ENCODE assay signal across 9 mouse cellular contexts in genomic region chr19:47282050-47282454, GRCm38 (mm10).
A peak's percentile ranks its signal among the peaks of the same experiment; 100 is the strongest.
DNase-seq lines count a peak whose midpoint lies in the region; ATAC-seq and TF ChIP-seq lines count a peak whose summit lies in the region.
"Had no signal": no experiment of that assay in that cellular context is flagged by ENCODE, and none has a peak within 500 bp of the region (broad histone marks: within the 10 kb centered on the region; RNA-seq: fewer than 3 reads in every experiment).

No protein-coding gene starts in this region.

- no peaks in the 10 kb centered on the region for H3K9me3 ChIP-seq in kidney, embryonic 16.5 days (ENCODE audit: low read length)

- TF ChIP-seq CTCF in left cerebral cortex, adult 2 months (IDR thresholded peaks at IDR 0.05), result no peak
- no peak for TF ChIP-seq CTCF in embryonic fibroblast, embryonic 13.5 days (IDR thresholded peaks at IDR 0.05; ENCODE audit: borderline replicate concordance, insufficient read depth, low read length)

- intact Hi-C loops in left cerebral cortex, adult 2 months (cut with DNase I), result no loop called here

- no peak for DNase-seq in left cerebral cortex, adult 2 months (ENCODE audit: extremely low spot score in 1 of 2, low spot score in 2 of 2)
- DNase-seq in left cerebral cortex, adult 8-10 months (ENCODE audit: low spot score in 2 of 2), result no peak
- DNase-seq in NIH3T3 (ENCODE audit: low read depth), result peak; percentile 90
- DNase-seq in layer of hippocampus, postnatal 14 days (ENCODE audit: low spot score in 2 of 2), result no peak
- DNase-seq in frontal cortex, postnatal 25 days (ENCODE audit: low spot score in 2 of 2), result no peak
- DNase-seq: cerebellum, adult 11 months had no signal

- H3K4me3 ChIP-seq in left cerebral cortex, adult 2 months, result no peak overlapping the region
- H3K4me3 ChIP-seq in embryonic fibroblast, embryonic 13.5 days (ENCODE audit: insufficient read depth, low read length), result no peak overlapping the region
- H3K4me3 ChIP-seq in kidney, embryonic 16.5 days (ENCODE audit: low read length), result no peak overlapping the region

- peak overlapping the region; percentile 28; the same call in 1 of the 2 replicates for H3K27ac ChIP-seq in left cerebral cortex, adult 2 months
- peak overlapping the region; percentile 91 for H3K27ac ChIP-seq in embryonic fibroblast, embryonic 13.5 days (ENCODE audit: insufficient read depth, low read length)
- peak overlapping the region; percentile 92; the same call in 1 of the 2 replicates for H3K27ac ChIP-seq in kidney, embryonic 16.5 days (ENCODE audit: low read length)

- peaks cover 38% of the 10 kb centered on the region for H3K36me3 ChIP-seq in kidney, embryonic 16.5 days (ENCODE audit: insufficient read depth, low read length)

- H3K27me3 ChIP-seq in kidney, embryonic 16.5 days (ENCODE audit: insufficient read depth, low read length), result no peaks in the 10 kb centered on the region

- 72% methylated on average over 6 of the region's 6 CpGs for WGBS in kidney, embryonic 16.5 days

- peak; percentile 49 for ATAC-seq in kidney, embryonic 16.5 days (ENCODE audit: low FRiP score, low TSS enrichment)
- ATAC-seq in activated CD4-positive, CD25-positive, alpha-beta regulatory T cell, adult 4 months, result no peak

- TF ChIP-seq POLR2A in embryonic fibroblast, embryonic 13.5 days (IDR thresholded peaks at IDR 0.05; ENCODE audit: low read depth, low read length), result no peak

- H3K4me2 ChIP-seq in kidney, embryonic 16.5 days (replicated peaks; ENCODE audit: low read depth, low read length), result no peak overlapping the region

- peaks cover 15% of the 10 kb centered on the region for H3K4me1 ChIP-seq in embryonic fibroblast, embryonic 13.5 days (ENCODE audit: control insufficient read depth, insufficient read depth, low read length)
- H3K4me1 ChIP-seq in kidney, embryonic 16.5 days (ENCODE audit: insufficient read depth, low read length), result peaks cover 49% of the 10 kb centered on the region

- H3K9ac ChIP-seq in kidney, embryonic 16.5 days (replicated peaks; ENCODE audit: low read length), result no peak overlapping the region

Comparison
In these comparisons a context has a peak if more than half of its experiments do, and no peak if none do; other contexts are left out.
1. H3K27ac ChIP-seq: peak in every context shown above with its lines; median percentile 92 in kidney, embryonic 16.5 days; 91 in embryonic fibroblast, embryonic 13.5 days; 28 in left cerebral cortex, adult 2 months.